Mouse (Mus musculus) forebrain, embryonic 15.5 days (tissue): Measurements from ENCODE around the gene Dlg3. TPM values are rescaled to one million over a fixed set of nuclear protein-coding genes. Genes with fewer than 3 reads are reported as not detected.

Experiments used
- polyA plus RNA-seq: library from polyadenylated mRNA; unstranded; fragments of >200 nt; fragmentation: Nextera tagmentation; extraction: Ambion mirVana; gene quantifications from 2 replicates; pipeline ENCODE4 v1.2.1, GENCODE M21; 2015

The Dlg3 gene
- polyA plus RNA-seq, 1 experiment from 2014 or later, result 10.0 TPM

Other genes with a start within 250 kb of the Dlg3 start
- not detected in 2 replicates for gene Dgat2l6, start 242.9 kb upstream of the Dlg3 start, polyA plus RNA-seq
- gene Awat1, start 195.5 kb upstream of the Dlg3 start, polyA plus RNA-seq, result not detected in 2 replicates
- gene P2ry4, start 172.9 kb upstream of the Dlg3 start, polyA plus RNA-seq, result not detected in 2 replicates
- gene Arr3, start 162.2 kb upstream of the Dlg3 start, polyA plus RNA-seq, result 0.27 TPM in 1 of 2 replicates, not detected in the other
- 15.0 and 17.3 TPM in 2 replicates for gene Kif4, start 142.0 kb upstream of the Dlg3 start, polyA plus RNA-seq
- 112 and 113 TPM in 2 replicates for gene Pdzd11, start 141.2 kb upstream of the Dlg3 start, polyA plus RNA-seq
- 10.2 and 13.8 TPM in 2 replicates for gene Gdpd2, start 37.8 kb upstream of the Dlg3 start, polyA plus RNA-seq